ENCODE assay signal across 11 mouse cellular contexts in the genomic region with DNA sequence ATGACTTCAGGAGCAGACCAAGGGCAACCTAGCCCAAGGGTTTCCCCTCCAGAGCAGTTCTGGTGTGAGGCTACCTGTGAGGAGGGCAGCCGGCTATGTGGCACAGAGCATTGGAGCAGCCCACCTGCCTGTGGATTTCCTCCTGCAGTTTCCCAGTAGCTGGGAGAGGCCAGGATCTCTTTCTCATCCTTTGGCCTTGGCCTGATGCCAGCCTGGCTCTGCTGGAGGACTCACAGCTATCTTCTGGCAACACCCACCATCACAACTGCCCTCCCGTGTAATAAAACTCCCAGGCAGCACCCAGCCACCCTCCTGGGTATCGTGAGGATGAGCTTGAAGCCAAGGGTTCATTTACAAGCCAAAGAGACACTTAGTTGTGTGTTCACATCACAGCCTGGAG. TPM values are rescaled to one million over a fixed set of nuclear protein-coding genes. Genes with fewer than 3 reads are reported as not detected.
A peak's percentile ranks its signal among the peaks of the same experiment; 100 is the strongest.
DNase-seq lines count a peak whose midpoint lies in the region; ATAC-seq and TF ChIP-seq lines count a peak whose summit lies in the region.
"Had no signal": no experiment of that assay in that cellular context is flagged by ENCODE, and none has a peak within 500 bp of the region (broad histone marks: within the 10 kb centered on the region; RNA-seq: fewer than 3 reads in every experiment).

No protein-coding gene starts in this region.

- no peak overlapping the region for H3K27ac ChIP-seq in intestine, embryonic 15.5 days
- no peak overlapping the region for H3K27ac ChIP-seq in intestine, postnatal 0 days (ENCODE audit: low read depth, low read length)
- H3K27ac ChIP-seq: embryonic facial prominence, embryonic 10.5 days; heart, embryonic 15.5 days; lung, embryonic 15.5 days had no signal

- no peak overlapping the region for H3K4me3 ChIP-seq in intestine, embryonic 15.5 days (replicated peaks)
- H3K4me3 ChIP-seq in intestine, postnatal 0 days (ENCODE audit: low read depth, low read length): no peak overlapping the region
- H3K4me3 ChIP-seq: embryonic facial prominence, embryonic 10.5 days; heart, embryonic 15.5 days; lung, embryonic 15.5 days had no signal

- H3K27me3 ChIP-seq in intestine, embryonic 15.5 days (replicated peaks): no peaks in the 10 kb centered on the region
- no peaks in the 10 kb centered on the region for H3K27me3 ChIP-seq in intestine, postnatal 0 days (replicated peaks; ENCODE audit: control insufficient read depth, insufficient read depth, low read length)
- H3K27me3 ChIP-seq: heart, embryonic 15.5 days; lung, embryonic 15.5 days had no signal

- no peak for TF ChIP-seq CTCF in intestine, postnatal 0 days (IDR thresholded peaks at IDR 0.05; ENCODE audit: low read depth)

- no peak overlapping the region for H3K9ac ChIP-seq in intestine, embryonic 15.5 days
- no peak overlapping the region for H3K9ac ChIP-seq in intestine, postnatal 0 days (ENCODE audit: low read depth, low read length)
- H3K9ac ChIP-seq: heart, embryonic 15.5 days; lung, embryonic 15.5 days had no signal

- 0 out of 2 replicates have a peak, but pooled peaks cover 5% of the 10 kb centered on the region for H3K4me1 ChIP-seq in intestine, embryonic 15.5 days (replicated peaks)
- H3K4me1 ChIP-seq in intestine, postnatal 0 days (replicated peaks; ENCODE audit: control insufficient read depth, insufficient read depth, low read length): no peaks in the 10 kb centered on the region; the same call in 1 of the 2 replicates

- peak; percentile 76 for DNase-seq in testis, postnatal 10 days (ENCODE audit: low spot score)
- no peak for DNase-seq in testis, postnatal 14 days (ENCODE audit: low spot score)
- DNase-seq in cerebellum, postnatal 14 days: peak; percentile 58 to 66
- DNase-seq in right cerebral cortex, postnatal 25 days: no peak
- no peak for DNase-seq in adipocyte (ENCODE audit: low spot score)

- ATAC-seq in intestine, embryonic 15.5 days: peak; percentile 43; the same call in 1 of the 2 replicates
- ATAC-seq in intestine, postnatal 0 days: no peak
- ATAC-seq: CD4-positive, CD25-positive, alpha-beta regulatory T cell, adult 4 months had no signal

- WGBS in intestine, embryonic 15.5 days: 37% methylated on average over 3 of the region's 3 CpGs
- WGBS in intestine, postnatal 0 days: 29% methylated on average over 3 of the region's 3 CpGs

- no peaks in the 10 kb centered on the region for H3K9me3 ChIP-seq in intestine, embryonic 15.5 days
- H3K9me3 ChIP-seq in intestine, postnatal 0 days (ENCODE audit: control insufficient read depth): no peaks in the 10 kb centered on the region
- H3K9me3 ChIP-seq: embryonic facial prominence, embryonic 10.5 days; heart, embryonic 15.5 days; lung, embryonic 15.5 days had no signal

- H3K36me3 ChIP-seq in intestine, embryonic 15.5 days: no peaks in the 10 kb centered on the region
- no peaks in the 10 kb centered on the region for H3K36me3 ChIP-seq in intestine, postnatal 0 days (ENCODE audit: control insufficient read depth, insufficient read depth)
- H3K36me3 ChIP-seq: embryonic facial prominence, embryonic 10.5 days; heart, embryonic 15.5 days; lung, embryonic 15.5 days had no signal

- H3K4me2 ChIP-seq in intestine, embryonic 15.5 days (replicated peaks): no peak overlapping the region
- no peak overlapping the region for H3K4me2 ChIP-seq in intestine, postnatal 0 days (replicated peaks; ENCODE audit: low read depth)
- H3K4me2 ChIP-seq: heart, embryonic 15.5 days; lung, embryonic 15.5 days had no signal

RNA-seq across cellular contexts. Expression of gene Car4, which starts 14.5 kb away (rescaled TPM):
- 0.21 and 0.45 TPM in 2 replicates for polyA plus RNA-seq in intestine, embryonic 15.5 days (2015; fragmentation: Nextera tagmentation; extraction: Ambion mirVana)
- polyA plus RNA-seq in intestine, postnatal 0 days (2015; fragmentation: Nextera tagmentation; extraction: Ambion mirVana): 0.33 and 0.64 TPM in 2 replicates
- polyA plus RNA-seq: CD4-positive, CD25-positive, alpha-beta regulatory T cell, adult 4 months had no signal

RNA-seq across cellular contexts. Expression of gene Znhit3, which starts 55.9 kb away (rescaled TPM):
- polyA plus RNA-seq in intestine, embryonic 15.5 days (2015; fragmentation: Nextera tagmentation; extraction: Ambion mirVana): 51.6 and 57.1 TPM in 2 replicates
- 22.6 and 23.5 TPM in 2 replicates for polyA plus RNA-seq in intestine, postnatal 0 days (2015; fragmentation: Nextera tagmentation; extraction: Ambion mirVana)

Comparison
In these comparisons a context has a peak if more than half of its experiments do, and no peak if none do; other contexts are left out.
1. DNase-seq: peak in testis, postnatal 10 days (single experiment) and cerebellum, postnatal 14 days (2 of 2); none in testis, postnatal 14 days (single experiment), right cerebral cortex, postnatal 25 days (single experiment) and adipocyte (single experiment).